ENCODE assay signal across 8 mouse cellular contexts in the genomic region with DNA sequence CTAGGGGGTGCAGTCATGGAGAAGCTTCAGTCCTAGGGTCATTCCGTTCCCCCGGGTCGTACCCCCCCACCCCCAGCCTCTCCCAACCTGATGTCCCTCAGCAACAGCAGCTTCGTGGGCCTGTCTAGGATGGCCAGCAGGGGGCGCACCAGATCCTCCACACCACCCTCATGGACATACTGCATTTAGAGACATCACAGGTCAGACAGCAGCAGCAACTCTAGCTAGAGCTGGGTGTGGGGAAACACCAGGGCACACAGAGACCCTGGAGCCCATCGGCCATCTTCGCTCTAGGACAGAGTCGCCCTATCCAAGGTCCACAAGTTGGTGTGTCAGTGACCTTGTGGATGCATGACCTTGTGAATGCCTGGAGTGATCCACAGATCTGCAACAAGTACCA. TPM values are rescaled to one million over a fixed set of nuclear protein-coding genes. Genes with fewer than 3 reads are reported as not detected.
DNase-seq lines count a peak whose midpoint lies in the region; ATAC-seq and TF ChIP-seq lines count a peak whose summit lies in the region.

No protein-coding gene starts in this region.

- H3K36me3 ChIP-seq in heart, adult 2 months (ENCODE audit: control insufficient read depth, insufficient read depth, low read length): peaks cover 8% of the 10 kb centered on the region; the same call in 1 of the 2 replicates
- H3K36me3 ChIP-seq in forebrain, embryonic 12.5 days (replicated peaks): peaks cover 34% of the 10 kb centered on the region

- H3K4me3 ChIP-seq in heart, adult 2 months: no peak overlapping the region
- no peak overlapping the region for H3K4me3 ChIP-seq in forebrain, embryonic 12.5 days (replicated peaks)

- peaks cover 22% of the 10 kb centered on the region for H3K4me1 ChIP-seq in heart, adult 2 months (ENCODE audit: control insufficient read depth, insufficient read depth, low read length)
- H3K4me1 ChIP-seq in forebrain, embryonic 12.5 days: peaks cover 23% of the 10 kb centered on the region

- no peak overlapping the region for H3K9ac ChIP-seq in heart, adult 2 months (ENCODE audit: low read depth, low read length)
- H3K9ac ChIP-seq in forebrain, embryonic 12.5 days: no peak overlapping the region

- peak; percentile 12; the same call in 1 of the 2 replicates for ATAC-seq in forebrain, embryonic 12.5 days (ENCODE audit: low FRiP score)

- no peak overlapping the region for H3K27ac ChIP-seq in heart, adult 2 months
- no peak overlapping the region for H3K27ac ChIP-seq in forebrain, embryonic 12.5 days

- DNase-seq in heart, adult 2 months: peak; percentile 68 to 75
- DNase-seq in heart, adult 9 months (ENCODE audit: low spot score in 2 of 2): no peak
- DNase-seq in B cell, adult 2 months: peak; percentile 82 to 84
- peak; percentile 72 to 81 for DNase-seq in adrenal gland, postnatal 36 days
- peak; percentile 53 to 66 for DNase-seq in kidney, adult 8-10 months
- DNase-seq in lung, postnatal 10 days: peak; percentile 84
- peak; percentile 60 to 84 for DNase-seq in spleen, postnatal 10 days (ENCODE audit: low spot score in 2 of 2)

- no peaks in the 10 kb centered on the region for H3K79me2 ChIP-seq in heart, adult 2 months (replicated peaks; ENCODE audit: control insufficient read depth, insufficient read depth, low read length)

- WGBS in heart, adult 2 months: 26% methylated on average over 8 of the region's 8 CpGs
- 27% methylated on average over 8 of the region's 8 CpGs for WGBS in forebrain, embryonic 12.5 days

- H3K27me3 ChIP-seq in heart, adult 2 months (ENCODE audit: control insufficient read depth, insufficient read depth, low read length): no peaks in the 10 kb centered on the region
- no peaks in the 10 kb centered on the region; the same call in 1 of the 2 replicates for H3K27me3 ChIP-seq in forebrain, embryonic 12.5 days

- H3K9me3 ChIP-seq in forebrain, embryonic 12.5 days: no peaks in the 10 kb centered on the region

- peak; percentile 77 for TF ChIP-seq CTCF in heart, adult 2 months (IDR thresholded peaks at IDR 0.05)

- no peak for TF ChIP-seq POLR2A in heart, adult 2 months (IDR thresholded peaks at IDR 0.05; ENCODE audit: insufficient read depth, low read depth, low read length)

- no peak overlapping the region for H3K4me2 ChIP-seq in forebrain, embryonic 12.5 days

- TF ChIP-seq EP300 in heart, adult 2 months (IDR thresholded peaks at IDR 0.05; ENCODE audit: insufficient read depth, low read depth, low read length): peak; percentile 55; the same call in 1 of the 2 replicates

- intact Hi-C loops in heart, adult 2 months (cut with DNase I): loop anchor here (10.0 kb wide), 1 partner anchor 445 kb away; no protein-coding TSS in a partner anchor

RNA-seq across cellular contexts. Expression of a gene that starts 15.4 kb away (rescaled TPM):
- total RNA-seq in heart, adult 2 months (2021): under 1 TPM in 1 of 2 experiments, not detected in 1; 0.08 TPM
- polyA plus RNA-seq in heart, adult 2 months (2012; rRNA removed): 0.38 and 0.43 TPM in 2 replicates
- total RNA-seq in adrenal gland, postnatal 36 days (2021): under 1 TPM; 0.13 to 0.23 TPM
- polyA plus RNA-seq in forebrain, embryonic 12.5 days (2016; fragmentation: Nextera tagmentation; extraction: Ambion mirVana): 0.45 and 0.50 TPM in 2 replicates

RNA-seq across cellular contexts. Expression of a gene that starts 15.9 kb away (rescaled TPM):
- total RNA-seq in heart, adult 2 months (2021): 10 to 100 TPM; 59.1 to 68.1 TPM
- 48.8 and 61.6 TPM in 2 replicates for polyA plus RNA-seq in heart, adult 2 months (2012; rRNA removed)
- 10 to 100 TPM; 90.4 to 95.6 TPM for total RNA-seq in adrenal gland, postnatal 36 days (2021)
- polyA plus RNA-seq in forebrain, embryonic 12.5 days (2016; fragmentation: Nextera tagmentation; extraction: Ambion mirVana): 48.7 and 51.4 TPM in 2 replicates

RNA-seq across cellular contexts. Expression of a gene that starts 17.2 kb away (rescaled TPM):
- 10 to 100 TPM; 10.0 to 11.1 TPM for total RNA-seq in heart, adult 2 months (2021)
- polyA plus RNA-seq in heart, adult 2 months (2012; rRNA removed): 15.5 and 18.7 TPM in 2 replicates
- 10 to 100 TPM; 63.9 to 66.5 TPM for total RNA-seq in adrenal gland, postnatal 36 days (2021)
- polyA plus RNA-seq in forebrain, embryonic 12.5 days (2016; fragmentation: Nextera tagmentation; extraction: Ambion mirVana): 30.3 and 30.4 TPM in 2 replicates

RNA-seq across cellular contexts. Expression of a gene that starts 23.9 kb away (rescaled TPM):
- total RNA-seq in heart, adult 2 months (2021): 10 to 100 TPM; 45.6 to 53.6 TPM
- polyA plus RNA-seq in heart, adult 2 months (2012; rRNA removed): 55.8 and 64.7 TPM in 2 replicates
- total RNA-seq in adrenal gland, postnatal 36 days (2021): 10 to 100 TPM; 49.0 to 53.6 TPM
- 71.0 and 75.8 TPM in 2 replicates for polyA plus RNA-seq in forebrain, embryonic 12.5 days (2016; fragmentation: Nextera tagmentation; extraction: Ambion mirVana)

RNA-seq across cellular contexts. Expression of a gene that starts 24.6 kb away (rescaled TPM):
- total RNA-seq in heart, adult 2 months (2021): 10 to 100 TPM; 29.3 to 32.1 TPM
- polyA plus RNA-seq in heart, adult 2 months (2012; rRNA removed): 11.9 and 21.9 TPM in 2 replicates
- 10 to 100 TPM; 30.8 to 33.0 TPM for total RNA-seq in adrenal gland, postnatal 36 days (2021)
- polyA plus RNA-seq in forebrain, embryonic 12.5 days (2016; fragmentation: Nextera tagmentation; extraction: Ambion mirVana): 23.5 and 23.9 TPM in 2 replicates

Comparison
In these comparisons a context has a peak if more than half of its experiments do, and no peak if none do; other contexts are left out.
1. DNase-seq: peak in heart, adult 2 months (2 of 2), B cell, adult 2 months (2 of 2), adrenal gland, postnatal 36 days (2 of 2), kidney, adult 8-10 months (2 of 2), lung, postnatal 10 days (single experiment) and spleen, postnatal 10 days (2 of 2); none in heart, adult 9 months (0 of 2).
2. RNA of a gene that starts 17.2 kb away (total RNA-seq): 63.9 to 66.5 TPM in adrenal gland, postnatal 36 days; 10.0 to 11.1 TPM in heart, adult 2 months; every median in the first group is over 4 times any median in the second.